In the genomic region with DNA sequence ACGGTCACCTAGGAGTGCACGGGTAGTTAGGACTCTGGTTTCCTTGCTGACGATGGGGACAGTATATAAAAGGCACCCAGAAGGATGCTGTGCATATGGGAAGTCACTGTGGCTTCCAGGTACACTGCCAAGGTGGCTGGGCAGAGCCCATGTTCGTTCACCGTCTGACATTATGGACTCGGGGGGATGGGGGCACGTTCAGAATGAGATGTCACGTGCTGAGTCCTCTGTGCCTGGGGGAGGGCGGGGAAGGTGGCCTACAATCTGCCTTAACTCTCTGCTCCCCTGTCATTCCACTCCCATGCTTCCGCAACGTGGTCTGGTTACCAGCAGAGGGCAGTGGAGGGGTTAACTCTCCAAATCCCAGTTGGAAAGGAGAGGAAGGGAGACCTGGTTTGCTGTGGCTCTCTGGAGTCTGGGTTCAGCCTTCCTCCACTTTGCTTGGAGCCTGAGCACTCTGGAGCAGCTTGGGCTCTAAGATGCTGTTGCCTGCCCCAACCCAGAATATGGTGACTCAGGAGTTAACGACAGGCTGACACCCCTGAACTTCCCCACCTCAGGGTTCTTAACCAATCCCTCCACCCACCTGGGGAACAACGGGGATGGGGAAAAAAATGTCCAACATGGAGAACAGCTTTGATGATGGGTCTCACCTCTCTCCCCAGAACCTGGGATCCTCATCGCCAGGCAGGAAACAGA, we compare ENCODE assay signal across 9 mouse cellular contexts. TPM values are rescaled to one million over a fixed set of nuclear protein-coding genes. Genes with fewer than 3 reads are reported as not detected.
DNase-seq lines count a peak whose midpoint lies in the region; ATAC-seq and TF ChIP-seq lines count a peak whose summit lies in the region.
"Had no signal": no experiment of that assay in that cellular context is flagged by ENCODE, and none has a peak within 500 bp of the region (broad histone marks: within the 10 kb centered on the region; RNA-seq: fewer than 3 reads in every experiment).

No protein-coding gene starts in this region.

- no peak overlapping the region for H3K9ac ChIP-seq in kidney, embryonic 14.5 days (ENCODE audit: low read depth, low read length)

- peak; percentile 63 for TF ChIP-seq CTCF in kidney, adult 2 months (conservative IDR thresholded peaks at IDR 0.05; ENCODE audit: insufficient read depth, insufficient read length, low read depth, low read length)

- H3K27ac ChIP-seq in kidney, adult 2 months (ENCODE audit: insufficient read depth, low read depth, low read length) = no peak overlapping the region
- no peak overlapping the region for H3K27ac ChIP-seq in kidney, embryonic 14.5 days (ENCODE audit: low read depth, low read length)
- H3K27ac ChIP-seq in midbrain, embryonic 10.5 days (replicated peaks) = no peak overlapping the region

- H3K36me3 ChIP-seq in kidney, adult 2 months (ENCODE audit: control insufficient read depth, insufficient read depth, low read length) = no peaks in the 10 kb centered on the region
- H3K36me3 ChIP-seq in kidney, embryonic 14.5 days (ENCODE audit: control insufficient read depth, insufficient read depth, low read length) = no peaks in the 10 kb centered on the region
- no peaks in the 10 kb centered on the region for H3K36me3 ChIP-seq in midbrain, embryonic 10.5 days

- DNase-seq in kidney, adult 2 months = peak; percentile 36
- peak; percentile 68 for DNase-seq in ES-CJ7 (ENCODE audit: low read depth, low spot score)
- DNase-seq in cerebellum, adult 9-10 months = peak; percentile 97
- peak; percentile 65 for DNase-seq in midbrain, embryonic 10.5 days (ENCODE audit: low spot score)
- no peak for DNase-seq in urinary bladder, adult 2 months (ENCODE audit: low spot score)
- no peak for DNase-seq in heart, postnatal 14 days

- no peak for TF ChIP-seq POLR2A in kidney, adult 2 months (IDR thresholded peaks at IDR 0.05; ENCODE audit: low read depth, low read length)

- intact Hi-C loops in heart, postnatal 14 days (cut with DNase I) = no loop called here

- H3K27me3 ChIP-seq in kidney, adult 2 months (replicated peaks; ENCODE audit: control insufficient read depth, insufficient read depth, low read length) = no peaks in the 10 kb centered on the region
- H3K27me3 ChIP-seq in kidney, embryonic 14.5 days (ENCODE audit: control insufficient read depth, insufficient read depth, low read length) = no peaks in the 10 kb centered on the region
- no peaks in the 10 kb centered on the region for H3K27me3 ChIP-seq in midbrain, embryonic 10.5 days (ENCODE audit: low read depth, poor library complexity, severe bottlenecking)

- no peak for ATAC-seq in kidney, embryonic 14.5 days (ENCODE audit: low FRiP score, low TSS enrichment)
- peak; percentile 57 for ATAC-seq in granulocyte monocyte progenitor cell, adult 5-6 weeks (replicated peaks; ENCODE audit: poor library complexity, severe bottlenecking)

- H3K4me3 ChIP-seq in kidney, adult 2 months (ENCODE audit: insufficient read depth, low read depth, low read length) = no peak overlapping the region
- H3K4me3 ChIP-seq in kidney, embryonic 14.5 days (ENCODE audit: low read length) = no peak overlapping the region
- H3K4me3 ChIP-seq in midbrain, embryonic 10.5 days = peak overlapping the region; percentile 34

- H3K4me1 ChIP-seq in kidney, adult 2 months (ENCODE audit: control insufficient read depth, insufficient read depth, low read length) = no peaks in the 10 kb centered on the region
- no peaks in the 10 kb centered on the region for H3K4me1 ChIP-seq in kidney, embryonic 14.5 days (ENCODE audit: control insufficient read depth, insufficient read depth, low read length)
- H3K4me1 ChIP-seq in midbrain, embryonic 10.5 days = peaks cover 17% of the 10 kb centered on the region

- 22% methylated on average over 14 of the region's 14 CpGs for WGBS in kidney, adult 2 months
- 17% methylated on average over 14 of the region's 14 CpGs for WGBS in kidney, embryonic 14.5 days
- WGBS in midbrain, embryonic 10.5 days = 18% methylated on average over 14 of the region's 14 CpGs

- no peaks in the 10 kb centered on the region for H3K9me3 ChIP-seq in kidney, embryonic 14.5 days (ENCODE audit: control insufficient read depth, low read length)
- H3K9me3 ChIP-seq in midbrain, embryonic 10.5 days (replicated peaks) = no peaks in the 10 kb centered on the region

- H3K4me2 ChIP-seq in kidney, embryonic 14.5 days (replicated peaks; ENCODE audit: low read depth, low read length) = no peak overlapping the region

RNA-seq across cellular contexts. Expression of gene Rcvrn, which starts 42.8 kb away (rescaled TPM):
- 0.14 TPM in 1 of 2 replicates, not detected in the other for polyA plus RNA-seq in kidney, adult 2 months (2012; rRNA removed)
- not detected in 2 replicates for polyA plus RNA-seq in kidney, embryonic 14.5 days (2014; fragmentation: Nextera tagmentation; extraction: Ambion mirVana)
- total RNA-seq in granulocyte monocyte progenitor cell, adult 5-6 weeks (2014; fragmentation: Nextera tagmentation) = not detected in 2 replicates
- 0.26 TPM in 1 of 2 replicates, not detected in the other for total RNA-seq in granulocyte monocyte progenitor cell, adult 5-6 weeks (2017)
- not detected in 2 replicates for polyA plus RNA-seq in midbrain, embryonic 10.5 days (2016; fragmentation: Nextera tagmentation; extraction: Ambion mirVana)
- polyA plus RNA-seq in urinary bladder, adult 2 months (2012; rRNA removed) = 0.06 and 0.18 TPM in 2 replicates
- not detected for total RNA-seq in heart, postnatal 14 days (2021)
- polyA plus RNA-seq: liver, embryonic 16.5 days had no signal

Comparison
In these comparisons a context has a peak if more than half of its experiments do, and no peak if none do; other contexts are left out.
1. DNase-seq: peak in kidney, adult 2 months (single experiment), ES-CJ7 (single experiment), cerebellum, adult 9-10 months (single experiment) and midbrain, embryonic 10.5 days (single experiment); none in urinary bladder, adult 2 months (single experiment) and heart, postnatal 14 days (0 of 2).